Mouse (Mus musculus) forebrain, embryonic 11.5 days (tissue): ENCODE measurements at regions not wholly inside any gene's neighbourhood (a gene's known extent, or its start where the extent isn't known, plus 50 kb on each side); places are given as distances from the start of the nearest gene placed in this dataset.

Experiments
- ATAC-seq: fragments of 200-750 bp; cut with Nextera tagmentation; replicated peaks from 2 replicates; pipeline ENCODE4 v1.8.0; 2017; ENCODE audit warnings: moderate TSS enrichment; ENCODE audit not compliant: low FRiP score
- DNase-seq: peaks from one replicate; pipeline ENCODE4 v3.0.0-alpha.2; 2017; ENCODE audit warnings: low spot score
- H3K27ac ChIP-seq: fragments of 300-500 bp; sonication (generic); 2 replicates; pipeline ENCODE4 v1.5.1; 2014; ENCODE audit warnings: low read depth, low read length
- H3K27me3 ChIP-seq: fragments of 300-500 bp; sonication (generic); 2 replicates; pipeline ENCODE4 v1.6.1; 2014; ENCODE audit warnings: mild to moderate bottlenecking, low read length, mixed read lengths; ENCODE audit not compliant: control insufficient read depth, insufficient read depth
- H3K36me3 ChIP-seq: fragments of 300-500 bp; sonication (generic); 2 replicates; pipeline ENCODE4 v1.6.1; 2014; ENCODE audit warnings: mild to moderate bottlenecking, low read length, moderate library complexity, mixed read lengths; ENCODE audit not compliant: control insufficient read depth, insufficient read depth
- H3K4me1 ChIP-seq: fragments of 300-500 bp; sonication (generic); replicated peaks from 2 replicates; pipeline ENCODE4 v1.6.1; 2014; ENCODE audit warnings: low read length, mixed read lengths; ENCODE audit not compliant: control insufficient read depth, insufficient read depth
- H3K4me2 ChIP-seq: fragments of 300-500 bp; sonication (generic); 2 replicates; pipeline ENCODE4 v1.6.1; 2014; ENCODE audit warnings: low read depth, mild to moderate bottlenecking, low read length, moderate library complexity, mixed read lengths; ENCODE audit not compliant: severe bottlenecking
- H3K4me3 ChIP-seq: fragments of 300-500 bp; sonication (generic); 2 replicates; pipeline ENCODE4 v1.5.1; 2014; ENCODE audit warnings: low read depth, low read length
- H3K9ac ChIP-seq: fragments of 300-500 bp; sonication (generic); 2 replicates; pipeline ENCODE4 v1.6.1; 2014; ENCODE audit warnings: low read length
- H3K9me3 ChIP-seq: fragments of 300-500 bp; sonication (generic); 2 replicates; pipeline ENCODE4 v1.6.1; 2016; ENCODE audit warnings: low read length, mixed read lengths; ENCODE audit not compliant: control insufficient read depth
- WGBS: fragments of 180-500 bp; shearing (Covaris S2); extraction: QIAGEN DNeasy Blood & Tissue Kit; methylation state at CpG from one replicate; pipeline ENCODE4 v1.1.7; 2014; 5-methylcytosine and 5-hydroxymethylcytosine counted together

GRCm38 (mm10) chr3:99812836-99813235 lies 72.4 kb upstream of the Spag17 start:
- no peaks in the 10 kb centered on the region for H3K27me3 ChIP-seq
- H3K4me2 ChIP-seq = no peak overlapping the region
- no peak for ATAC-seq
- H3K36me3 ChIP-seq = no peaks in the 10 kb centered on the region
- DNase-seq = no peak
- no peak overlapping the region for H3K27ac ChIP-seq
- no peak overlapping the region for H3K4me3 ChIP-seq
- 73% methylated on average over 4 of the region's 4 CpGs for WGBS
- H3K9ac ChIP-seq = no peak overlapping the region
- H3K4me1 ChIP-seq = no peaks in the 10 kb centered on the region
- H3K9me3 ChIP-seq = no peaks in the 10 kb centered on the region

GRCm38 (mm10) chr3:99815115-99815514 lies 70.1 kb upstream of the Spag17 start:
- Histone ChIP-seq H3K9ac (no peak overlapping the region), H3K27me3 (no peaks in the 10 kb centered on the region), H3K9me3 (no peaks in the 10 kb centered on the region), H3K4me3 (no peak overlapping the region), H3K36me3 (no peaks in the 10 kb centered on the region), H3K4me2 (no peak overlapping the region), H3K4me1 (no peaks in the 10 kb centered on the region), H3K27ac (no peak overlapping the region)
- no peak for ATAC-seq
- no peak for DNase-seq
- 73% methylated on average over 3 of the region's 3 CpGs for WGBS

GRCm38 (mm10) chr3:99817965-99818364 lies 67.2 kb upstream of the Spag17 start:
- no peak overlapping the region for H3K27ac ChIP-seq
- ATAC-seq (no peak), DNase-seq (peak; percentile 52)
- no peak overlapping the region for H3K4me3 ChIP-seq
- H3K4me1 ChIP-seq = no peaks in the 10 kb centered on the region
- no peaks in the 10 kb centered on the region for H3K27me3 ChIP-seq
- no peaks in the 10 kb centered on the region for H3K36me3 ChIP-seq
- no peak overlapping the region for H3K9ac ChIP-seq
- no peak overlapping the region for H3K4me2 ChIP-seq
- 64% methylated on average over 8 of the region's 8 CpGs for WGBS
- H3K9me3 ChIP-seq = no peaks in the 10 kb centered on the region

GRCm38 (mm10) chr3:99822735-99823134 lies 62.5 kb upstream of the Spag17 start:
- Histone ChIP-seq H3K9ac (no peak overlapping the region), H3K27ac (no peak overlapping the region), H3K4me3 (no peak overlapping the region), H3K36me3 (no peaks in the 10 kb centered on the region), H3K9me3 (no peaks in the 10 kb centered on the region), H3K27me3 (no peaks in the 10 kb centered on the region), H3K4me2 (no peak overlapping the region), H3K4me1 (no peaks in the 10 kb centered on the region)
- DNase-seq = no peak
- WGBS = 89% methylated on average over 5 of the region's 5 CpGs
- ATAC-seq = no peak

- 90% methylated on average over 3 of the region's 3 CpGs for WGBS
These were observed 62.0 kb upstream of the Spag17 start for GRCm38 (mm10) chr3:99823256-99823655.

More at GRCm38 (mm10) chr3:99823256-99823655, 62.0 kb upstream of the Spag17 start:
- ATAC-seq = no peak
- Histone ChIP-seq H3K27me3 (no peaks in the 10 kb centered on the region), H3K27ac (no peak overlapping the region), H3K9me3 (no peaks in the 10 kb centered on the region), H3K4me2 (no peak overlapping the region), H3K4me3 (no peak overlapping the region), H3K36me3 (no peaks in the 10 kb centered on the region), H3K9ac (no peak overlapping the region), H3K4me1 (no peaks in the 10 kb centered on the region)
- no peak for DNase-seq
